Mouse (Mus musculus) small intestine, adult 2 months (tissue): Measurements from ENCODE around the gene Spon1.

Source experiments
- CTCF ChIP-seq: fragments of 200-500 bp; IDR thresholded peaks from 2 replicates; pipeline ENCODE4 v1.5.1; 2012; ENCODE audit warnings: low read depth, mild to moderate bottlenecking, control low read depth, inconsistent platforms, low read length, moderate library complexity, mixed read lengths; ENCODE audit not compliant: insufficient replicate concordance, insufficient read length; ENCODE audit errors: extremely low read depth
- POLR2A ChIP-seq: fragments of 200-500 bp; IDR thresholded peaks from 2 replicates; pipeline ENCODE4 v1.6.1; 2012; ENCODE audit warnings: low read depth, mild to moderate bottlenecking, control low read depth, inconsistent platforms, low read length, moderate library complexity

- TF ChIP-seq CTCF, result no peak
- TF ChIP-seq POLR2A, result no peak
Measured at GRCm38 (mm10) chr7:113841521-113841920, 75.7 kb downstream of the Spon1 start.
